Mouse (Mus musculus): ENCODE results near the gene Serpina6. TPM values are rescaled to one million over a fixed set of nuclear protein-coding genes. Genes with fewer than 3 reads are reported as not detected.

Gene Serpina6
- polyA plus RNA-seq, 1 experiment from 2014 or later: 0.22 TPM

Other genes with a start within 250 kb of the Serpina6 start
- 0.68 and 1.0 TPM in 2 replicates for gene 9330161L09Rik, start 249.4 kb downstream of the Serpina6 start, polyA plus RNA-seq (2014; fragmentation: Nextera tagmentation; extraction: Ambion mirVana)
- gene Ddx24, start 231.4 kb downstream of the Serpina6 start, polyA plus RNA-seq (2014; fragmentation: Nextera tagmentation; extraction: Ambion mirVana): 55.5 and 62.9 TPM in 2 replicates
- gene Ifi27, start 223.0 kb downstream of the Serpina6 start, polyA plus RNA-seq (2014; fragmentation: Nextera tagmentation; extraction: Ambion mirVana): 34.7 and 38.4 TPM in 2 replicates
- 17.6 and 21.7 TPM in 2 replicates for gene Ifi27l2a, start 213.5 kb downstream of the Serpina6 start, polyA plus RNA-seq (2014; fragmentation: Nextera tagmentation; extraction: Ambion mirVana)
- gene Ifi27l2b, start 200.0 kb downstream of the Serpina6 start, polyA plus RNA-seq (2014; fragmentation: Nextera tagmentation; extraction: Ambion mirVana): 0.68 TPM in 1 of 2 replicates, not detected in the other
- 0.19 and 0.26 TPM in 2 replicates for gene Ppp4r4, start 124.9 kb downstream of the Serpina6 start, polyA plus RNA-seq (2014; fragmentation: Nextera tagmentation; extraction: Ambion mirVana)
- not detected in 2 replicates for gene Serpina10, start 25.8 kb downstream of the Serpina6 start, polyA plus RNA-seq (2014; fragmentation: Nextera tagmentation; extraction: Ambion mirVana)
- gene Serpina16, start 18.9 kb upstream of the Serpina6 start, polyA plus RNA-seq (2014; fragmentation: Nextera tagmentation; extraction: Ambion mirVana): not detected in 2 replicates
- gene Serpina1f, start 38.3 kb upstream of the Serpina6 start, polyA plus RNA-seq (2014; fragmentation: Nextera tagmentation; extraction: Ambion mirVana): not detected in 2 replicates
- not detected in 2 replicates for gene Serpina1d, start 116.4 kb upstream of the Serpina6 start, polyA plus RNA-seq (2014; fragmentation: Nextera tagmentation; extraction: Ambion mirVana)
- 0.28 TPM in 1 of 2 replicates, not detected in the other for gene Serpina1b, start 173.2 kb upstream of the Serpina6 start, polyA plus RNA-seq (2014; fragmentation: Nextera tagmentation; extraction: Ambion mirVana)
- 0.20 and 0.23 TPM in 2 replicates for gene Serpina1a, start 206.3 kb upstream of the Serpina6 start, polyA plus RNA-seq (2014; fragmentation: Nextera tagmentation; extraction: Ambion mirVana)
- gene Serpina1c, start 247.7 kb upstream of the Serpina6 start, polyA plus RNA-seq (2014; fragmentation: Nextera tagmentation; extraction: Ambion mirVana): not detected in 2 replicates